Mouse (Mus musculus): ENCODE results near the gene Slc25a3. TPM values are rescaled to one million over a fixed set of nuclear protein-coding genes. Genes with fewer than 3 reads are reported as not detected.
A peak's percentile ranks its signal among the peaks of the same experiment; 100 is the strongest.

Gene Slc25a3
- polyA plus RNA-seq, 1 experiment from 2014 or later: 193 TPM

GRCm38 (mm10) chr10:91082550-91083392 lies 41.1 kb downstream of the Slc25a3 start, which contains the start of the genes Apaf1 and Ikbip:
Apaf1 (minus strand) TSS chr10:91082770.
Ikbip (plus strand) TSS chr10:91082940.
- under 1% methylated on average over 86 of the region's 87 CpGs for WGBS (ENCODE audit: insufficient replicate concordance)
- peak; percentile 97 for ATAC-seq (ENCODE audit: insufficient read depth)

GRCm38 (mm10) chr10:91081959-91082507 lies 41.8 kb downstream of the Slc25a3 start:
- Histone ChIP-seq H3K27me3 (no peaks in the 10 kb centered on the region), H3K4me3 (replicated peaks) (peak overlapping the region; percentile 98), H3K4me2 (peak overlapping the region; percentile 96), H3K36me3 (replicated peaks) (peaks cover 25% of the 10 kb centered on the region), H3K4me1 (replicated peaks) (peaks cover 14% of the 10 kb centered on the region), H3K27ac (replicated peaks) (peak overlapping the region; percentile 91), H3K9me3 (replicated peaks) (no peaks in the 10 kb centered on the region), H3K9ac (peak overlapping the region; percentile 96)
- under 1% methylated on average over 27 of the region's 27 CpGs for WGBS (ENCODE audit: insufficient replicate concordance)
- peak; percentile 38 for ATAC-seq (ENCODE audit: insufficient read depth)

More at GRCm38 (mm10) chr10:91082550-91083392, 41.1 kb downstream of the Slc25a3 start, which contains the start of the genes Apaf1 and Ikbip:
- Histone ChIP-seq H3K4me1 (replicated peaks) (peaks cover 14% of the 10 kb centered on the region), H3K27me3 (no peaks in the 10 kb centered on the region), H3K36me3 (replicated peaks) (peaks cover 18% of the 10 kb centered on the region), H3K9ac (peak within 1 kb of the TSS; percentile 96), H3K9me3 (replicated peaks) (no peaks in the 10 kb centered on the region), H3K4me3 (replicated peaks) (peak within 1 kb of the TSS; percentile 98), H3K4me2 (peak within 1 kb of the TSS; percentile 96), H3K27ac (replicated peaks) (peak within 1 kb of the TSS; percentile 91)

- no peak overlapping the region for H3K4me3 ChIP-seq (replicated peaks)
- peaks cover 14% of the 10 kb centered on the region for H3K4me1 ChIP-seq (replicated peaks)
- WGBS (ENCODE audit: insufficient replicate concordance): 64% methylated on average over 5 of the region's 5 CpGs
- H3K27ac ChIP-seq (replicated peaks): no peak overlapping the region
- no peak for ATAC-seq (ENCODE audit: insufficient read depth)
- peaks cover 40% of the 10 kb centered on the region for H3K36me3 ChIP-seq (replicated peaks)
- H3K9ac ChIP-seq: no peak overlapping the region
- H3K9me3 ChIP-seq (replicated peaks): no peaks in the 10 kb centered on the region
- no peaks in the 10 kb centered on the region for H3K27me3 ChIP-seq
- no peak overlapping the region; the same call in 1 of the 2 replicates for H3K4me2 ChIP-seq
These were observed 43.3 kb downstream of the Slc25a3 start for GRCm38 (mm10) chr10:91080540-91080939.

GRCm38 (mm10) chr10:91076667-91077066 lies 47.2 kb downstream of the Slc25a3 start:
- no peaks in the 10 kb centered on the region for H3K27me3 ChIP-seq
- H3K9ac ChIP-seq: no peak overlapping the region
- H3K4me1 ChIP-seq (replicated peaks): peaks cover 6% of the 10 kb centered on the region
- H3K27ac ChIP-seq (replicated peaks): no peak overlapping the region
- 65% methylated on average over 2 of the region's 2 CpGs for WGBS (ENCODE audit: insufficient replicate concordance)
- no peak overlapping the region for H3K4me3 ChIP-seq (replicated peaks)
- peaks cover 57% of the 10 kb centered on the region for H3K36me3 ChIP-seq (replicated peaks)
- no peak overlapping the region for H3K4me2 ChIP-seq
- H3K9me3 ChIP-seq (replicated peaks): no peaks in the 10 kb centered on the region
- ATAC-seq (ENCODE audit: insufficient read depth): no peak

GRCm38 (mm10) chr10:91073345-91073744 lies 50.5 kb downstream of the Slc25a3 start:
- H3K36me3 ChIP-seq (replicated peaks): peaks cover 50% of the 10 kb centered on the region
- no peak for ATAC-seq (ENCODE audit: insufficient read depth)

GRCm38 (mm10) chr10:91071768-91072167 lies 52.1 kb downstream of the Slc25a3 start:
- Histone ChIP-seq H3K9ac (no peak overlapping the region), H3K4me2 (no peak overlapping the region), H3K9me3 (replicated peaks) (no peaks in the 10 kb centered on the region), H3K4me3 (replicated peaks) (no peak overlapping the region), H3K36me3 (replicated peaks) (peaks cover 50% of the 10 kb centered on the region), H3K4me1 (replicated peaks) (no peaks in the 10 kb centered on the region), H3K27ac (replicated peaks) (no peak overlapping the region), H3K27me3 (no peaks in the 10 kb centered on the region)
- WGBS (ENCODE audit: insufficient replicate concordance): 46% methylated on average over 1 of the region's 1 CpGs
- ATAC-seq (ENCODE audit: insufficient read depth): no peak

More at GRCm38 (mm10) chr10:91073345-91073744, 50.5 kb downstream of the Slc25a3 start:
- H3K4me3 ChIP-seq (replicated peaks): no peak overlapping the region
- H3K9ac ChIP-seq: no peak overlapping the region
- 75% methylated on average over 3 of the region's 3 CpGs for WGBS (ENCODE audit: insufficient replicate concordance)
- H3K27ac ChIP-seq (replicated peaks): no peak overlapping the region
- no peaks in the 10 kb centered on the region for H3K4me1 ChIP-seq (replicated peaks)
- no peaks in the 10 kb centered on the region for H3K27me3 ChIP-seq
- H3K4me2 ChIP-seq: no peak overlapping the region
- no peaks in the 10 kb centered on the region for H3K9me3 ChIP-seq (replicated peaks)

Other genes starting within 250 kb of the Slc25a3 start
- 6.8 and 6.9 TPM in 2 replicates for gene Apaf1, start 41.3 kb downstream of the Slc25a3 start, polyA plus RNA-seq (2015; fragmentation: Nextera tagmentation; extraction: Ambion mirVana)
- 7.4 and 8.5 TPM in 2 replicates for gene Ikbip, start 41.1 kb downstream of the Slc25a3 start, polyA plus RNA-seq (2015; fragmentation: Nextera tagmentation; extraction: Ambion mirVana)
- gene Tmpo, start 57.3 kb upstream of the Slc25a3 start, polyA plus RNA-seq (2015; fragmentation: Nextera tagmentation; extraction: Ambion mirVana): 127 and 130 TPM in 2 replicates

Measured in liver, embryonic 15.5 days (tissue).